Mouse (Mus musculus) megakaryocyte, adult 5-6 weeks (primary cell): ENCODE results near the gene Itih2. TPM values are rescaled to one million over a fixed set of nuclear protein-coding genes. Genes with fewer than 3 reads are reported as not detected.

ENCODE experiments used
- ATAC-seq: 2 replicates; pipeline ENCODE4 v1.8.0; 2016; ENCODE audit warnings: mild to moderate bottlenecking, inconsistent platforms; ENCODE audit not compliant: poor library complexity, severe bottlenecking
- total RNA-seq, 2 experiments: library from RNA; stranded (forward) in 1 of 2; stranded (reverse) in 1 of 2; fragments of 153-499, 151-499 nt in 1 of 2; fragments of 221-1000, 200-1000 nt in 1 of 2; gene quantifications; 2 replicates each; pipeline versions ENCODE4 v1.2.3 to v1.2.4; 2015 to 2017

The Itih2 gene
- total RNA-seq, 2 experiments from 2014 or later: not detected

- peak; percentile 43 for ATAC-seq
Observed at GRCm38 (mm10) chr2:10047758-10048436, 83.3 kb downstream of the Itih2 start.

Other genes starting within 250 kb of the Itih2 start
- not detected in 2 replicates for gene 9230102O04Rik, start 241.9 kb downstream of the Itih2 start, total RNA-seq (2015)
- not detected in 2 replicates for gene 9230102O04Rik, start 241.9 kb downstream of the Itih2 start, total RNA-seq (2017)
- 0.45 and 0.98 TPM in 2 replicates for gene Gata3, start 241.4 kb downstream of the Itih2 start, total RNA-seq (2015)
- 0.49 and 1.2 TPM in 2 replicates for gene Gata3, start 241.4 kb downstream of the Itih2 start, total RNA-seq (2017)
- 12.5 and 13.3 TPM in 2 replicates for gene Taf3, start 82.8 kb downstream of the Itih2 start, total RNA-seq (2015)
- 8.7 and 12.6 TPM in 2 replicates for gene Taf3, start 82.8 kb downstream of the Itih2 start, total RNA-seq (2017)
- gene Atp5c1, start 50.9 kb downstream of the Itih2 start, total RNA-seq (2015): 493 and 571 TPM in 2 replicates
- gene Atp5c1, start 50.9 kb downstream of the Itih2 start, total RNA-seq (2017): 410 and 491 TPM in 2 replicates
- 26.3 and 27.6 TPM in 2 replicates for gene Kin, start 50.8 kb downstream of the Itih2 start, total RNA-seq (2015)
- gene Kin, start 50.8 kb downstream of the Itih2 start, total RNA-seq (2017): 24.2 and 35.6 TPM in 2 replicates
- 1.5 and 2.1 TPM in 2 replicates for gene Itih5, start 22.2 kb upstream of the Itih2 start, total RNA-seq (2015)
- 2.2 and 3.5 TPM in 2 replicates for gene Itih5, start 22.2 kb upstream of the Itih2 start, total RNA-seq (2017)
- gene Sfmbt2, start 239.1 kb upstream of the Itih2 start, total RNA-seq (2015): 1.4 and 2.1 TPM in 2 replicates
- 0.77 and 2.0 TPM in 2 replicates for gene Sfmbt2, start 239.1 kb upstream of the Itih2 start, total RNA-seq (2017)